Mouse (Mus musculus) heart, postnatal 0 days (tissue): ENCODE data around the gene Asb5. TPM values are rescaled to one million over a fixed set of nuclear protein-coding genes. Genes with fewer than 3 reads are reported as not detected.

Experiments
- ATAC-seq: fragments of 200-750 bp; cut with Nextera tagmentation; 2 replicates; pipeline ENCODE4 v1.8.0; 2017; ENCODE audit warnings: low read depth, moderate number of reproducible peaks, moderate library complexity; ENCODE audit not compliant: insufficient read depth
- DNase-seq: peaks from one replicate; pipeline ENCODE4 v3.0.0-alpha.2; 2016; ENCODE audit warnings: low spot score
- H3K27ac ChIP-seq: fragments of 300-500 bp; sonication (generic); 2 replicates; pipeline ENCODE4 v1.5.1; 2014; ENCODE audit warnings: low read depth, mild to moderate bottlenecking
- H3K27me3 ChIP-seq: fragments of 300-500 bp; sonication (generic); 2 replicates; pipeline ENCODE4 v1.6.1; 2014; ENCODE audit warnings: low read length, mixed read lengths; ENCODE audit not compliant: control insufficient read depth, insufficient read depth
- H3K36me3 ChIP-seq: fragments of 300-500 bp; sonication (generic); replicated peaks from 2 replicates; pipeline ENCODE4 v1.6.1; 2014; ENCODE audit warnings: low read length, mixed read lengths; ENCODE audit not compliant: control insufficient read depth, insufficient read depth
- H3K4me1 ChIP-seq: fragments of 300-500 bp; sonication (generic); 2 replicates; pipeline ENCODE4 v1.6.1; 2014; ENCODE audit warnings: antibody characterized with exemption; ENCODE audit not compliant: control insufficient read depth, insufficient read depth
- H3K4me2 ChIP-seq: fragments of 300-500 bp; sonication (generic); 2 replicates; pipeline ENCODE4 v1.6.1; 2014; ENCODE audit warnings: low read depth, mild to moderate bottlenecking, low read length, moderate library complexity
- H3K4me3 ChIP-seq: fragments of 300-500 bp; sonication (generic); 2 replicates; pipeline ENCODE4 v1.5.1; 2014; ENCODE audit warnings: low read depth, low read length
- H3K9ac ChIP-seq: fragments of 300-500 bp; sonication (generic); replicated peaks from 2 replicates; pipeline ENCODE4 v1.6.1; 2014; ENCODE audit warnings: low read depth, low read length, mixed read lengths
- H3K9me3 ChIP-seq: fragments of 300-500 bp; sonication (generic); replicated peaks from 2 replicates; pipeline ENCODE4 v1.6.1; 2016; ENCODE audit warnings: low read length; ENCODE audit not compliant: control insufficient read depth
- CTCF ChIP-seq: IDR thresholded peaks from 2 replicates; pipeline ENCODE4 v1.5.1; 2016; ENCODE audit warnings: antibody characterized with exemption, control low read depth, low read depth
- EP300 ChIP-seq: IDR thresholded peaks from 2 replicates; pipeline ENCODE4 v1.6.1; 2016; ENCODE audit warnings: antibody characterized with exemption, low read depth
- WGBS: fragments of 180-500 bp; shearing (Covaris S2); extraction: QIAGEN DNeasy Blood & Tissue Kit; methylation state at CpG from one replicate; pipeline ENCODE4 v1.1.7; 2014; 5-methylcytosine and 5-hydroxymethylcytosine counted together
- polyA plus RNA-seq: library from polyadenylated mRNA; unstranded; fragments of >200 nt; fragmentation: Nextera tagmentation; extraction: Ambion mirVana; gene quantifications from 2 replicates; pipeline ENCODE4 v1.2.1, GENCODE M21; 2015
- total RNA-seq: library from RNA; depleted of rRNA; stranded (reverse); fragments of >200 nt; gene quantifications from 2 replicates; pipeline ENCODE4 v1.2.3, GENCODE M21; 2014; ENCODE audit warnings: low replicate concordance

Gene Asb5
- total and polyA plus RNA-seq, 2 experiments from 2014 or later: 2.2 to 6.6 TPM

GRCm38 (mm10) chr8:54493110-54493509 lies 36.3 kb upstream of the Asb5 start:
- H3K4me3 ChIP-seq: no peak overlapping the region
- TF ChIP-seq CTCF (peak; percentile 84), EP300 (no peak)
- no peak overlapping the region for H3K9ac ChIP-seq
- no peaks in the 10 kb centered on the region for H3K36me3 ChIP-seq
- ATAC-seq: no peak
- H3K4me1 ChIP-seq: no peaks in the 10 kb centered on the region
- H3K4me2 ChIP-seq: no peak overlapping the region
- WGBS: 11% methylated on average over 6 of the region's 6 CpGs
- H3K9me3 ChIP-seq: no peaks in the 10 kb centered on the region
- H3K27ac ChIP-seq: no peak overlapping the region
- no peaks in the 10 kb centered on the region for H3K27me3 ChIP-seq
- peak; percentile 60 for DNase-seq

DNA sequence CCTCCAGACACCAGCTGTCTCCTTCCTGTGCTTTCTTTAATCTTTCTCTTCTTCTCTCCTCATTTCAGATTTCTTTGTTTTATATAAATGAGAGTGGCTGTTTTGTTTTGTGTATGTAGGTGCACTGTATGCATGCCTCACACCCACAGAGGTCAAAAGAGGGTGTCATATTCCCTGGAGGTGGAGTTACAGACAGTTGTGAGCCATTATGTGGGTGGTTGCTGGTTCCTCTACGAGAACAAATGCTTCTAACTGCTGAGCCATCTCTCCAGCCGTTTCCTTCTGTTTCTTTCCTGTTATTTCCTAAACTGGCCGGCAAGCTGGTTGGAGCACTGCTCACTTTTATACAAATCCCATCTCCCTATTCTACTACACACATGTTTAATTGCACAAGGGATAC lies 35.5 kb upstream of the Asb5 start:
- TF ChIP-seq CTCF: no peak
- Histone ChIP-seq H3K36me3 (no peaks in the 10 kb centered on the region), H3K27ac (no peak overlapping the region), H3K27me3 (no peaks in the 10 kb centered on the region), H3K4me1 (no peaks in the 10 kb centered on the region), H3K9ac (no peak overlapping the region), H3K9me3 (no peaks in the 10 kb centered on the region), H3K4me3 (no peak overlapping the region), H3K4me2 (no peak overlapping the region)
- no peak for ATAC-seq
- DNase-seq: no peak
- 42% methylated on average over 3 of the region's 3 CpGs for WGBS

GRCm38 (mm10) chr8:54503104-54503503 lies 26.3 kb upstream of the Asb5 start:
- Histone ChIP-seq H3K27me3 (no peaks in the 10 kb centered on the region), H3K4me2 (no peak overlapping the region), H3K9ac (no peak overlapping the region), H3K4me1 (no peaks in the 10 kb centered on the region), H3K27ac (no peak overlapping the region), H3K36me3 (no peaks in the 10 kb centered on the region), H3K9me3 (no peaks in the 10 kb centered on the region), H3K4me3 (no peak overlapping the region)
- 58% methylated on average over 7 of the region's 7 CpGs for WGBS
- no peak for TF ChIP-seq CTCF
- no peak for TF ChIP-seq EP300
- no peak for DNase-seq
- ATAC-seq: no peak

GRCm38 (mm10) chr8:54505060-54505459 lies 24.3 kb upstream of the Asb5 start:
- peaks cover 4% of the 10 kb centered on the region; the same call in 1 of the 2 replicates for H3K4me1 ChIP-seq

GRCm38 (mm10) chr8:54507428-54508095 lies 21.8 kb upstream of the Asb5 start:
- no peaks in the 10 kb centered on the region for H3K36me3 ChIP-seq
- peak; percentile 70 for ATAC-seq
- peak; percentile 92 for TF ChIP-seq CTCF
- TF ChIP-seq EP300: no peak
- no peak overlapping the region for H3K4me2 ChIP-seq
- H3K4me3 ChIP-seq: no peak overlapping the region
- 27% methylated on average over 6 of the region's 6 CpGs for WGBS
- peak; percentile 69 for DNase-seq
- no peak overlapping the region for H3K27ac ChIP-seq
- no peaks in the 10 kb centered on the region for H3K27me3 ChIP-seq
- peaks cover 4% of the 10 kb centered on the region; the same call in 1 of the 2 replicates for H3K4me1 ChIP-seq
- no peaks in the 10 kb centered on the region for H3K9me3 ChIP-seq
- no peak overlapping the region for H3K9ac ChIP-seq

More at GRCm38 (mm10) chr8:54505060-54505459, 24.3 kb upstream of the Asb5 start:
- Histone ChIP-seq H3K36me3 (no peaks in the 10 kb centered on the region), H3K4me2 (no peak overlapping the region), H3K9ac (no peak overlapping the region), H3K9me3 (no peaks in the 10 kb centered on the region), H3K4me3 (no peak overlapping the region), H3K27me3 (no peaks in the 10 kb centered on the region), H3K27ac (no peak overlapping the region)
- 31% methylated on average over 2 of the region's 2 CpGs for WGBS
- no peak for TF ChIP-seq EP300
- no peak for TF ChIP-seq CTCF
- no peak for ATAC-seq
- no peak for DNase-seq

GRCm38 (mm10) chr8:54508096-54508456 lies 21.3 kb upstream of the Asb5 start:
- H3K4me2 ChIP-seq: no peak overlapping the region

More at GRCm38 (mm10) chr8:54508096-54508456, 21.3 kb upstream of the Asb5 start:
- ATAC-seq (no peak), DNase-seq (no peak)
- no peak for TF ChIP-seq EP300
- TF ChIP-seq CTCF: no peak
- H3K27me3 ChIP-seq: no peaks in the 10 kb centered on the region
- peaks cover 4% of the 10 kb centered on the region; the same call in 1 of the 2 replicates for H3K4me1 ChIP-seq
- no peak overlapping the region for H3K27ac ChIP-seq
- no peaks in the 10 kb centered on the region for H3K36me3 ChIP-seq
- no peak overlapping the region for H3K9ac ChIP-seq
- no peaks in the 10 kb centered on the region for H3K9me3 ChIP-seq
- 11% methylated on average over 1 of the region's 1 CpGs for WGBS
- no peak overlapping the region for H3K4me3 ChIP-seq
